Mouse (Mus musculus) left cerebral cortex, adult 2 months (tissue): ENCODE measurements around the gene Snrpd2. TPM values are rescaled to one million over a fixed set of nuclear protein-coding genes. Genes with fewer than 3 reads are reported as not detected.

Experiments used
- DNase-seq, 2 experiments: peaks; one replicate each; pipeline ENCODE4 v3.0.0; 2021 to 2022; ENCODE audit warnings: low spot score in 2 of 2, mixed read lengths in 1 of 2; ENCODE audit errors: extremely low spot score in 1 of 2
- H3K27ac ChIP-seq: fragments of 200-600 bp; 2 replicates; pipeline ENCODE4 v1.8.1; 2022
- H3K4me3 ChIP-seq: fragments of 200-600 bp; 2 replicates; pipeline ENCODE4 v1.8.1; 2022
- CTCF ChIP-seq: fragments of 200-600 bp; IDR thresholded peaks from 2 replicates; pipeline ENCODE4 v1.8.1; 2022; ENCODE audit warnings: antibody characterized with exemption, mild to moderate bottlenecking, moderate library complexity
- intact Hi-C: fragments of 180-260 bp; cut with DNase I; formaldehyde crosslinking; loops from one replicate; pipeline ENCODE4 v1.15.1; 2025
- microRNA-seq, 2 experiments: library from miRNA; unstranded; fragments of <30 nt; microRNA quantifications; one replicate each; pipeline ENCODE4 v1.2.0; 2021
- total RNA-seq, 2 experiments: library from RNA; stranded (reverse); gene quantifications; 2 replicates each; pipeline ENCODE4 v1.2.3; 2021

Gene Snrpd2
- total RNA-seq, 2 experiments from 2014 or later, result 69.8 to 73.3 TPM

- no peak for TF ChIP-seq CTCF
- intact Hi-C loops, result no loop called here
- H3K27ac ChIP-seq, result peak overlapping the region; percentile 71
- no peak overlapping the region for H3K4me3 ChIP-seq
- no peak for DNase-seq
These were observed 35.2 kb downstream of the Snrpd2 start for GRCm38 (mm10) chr7:19184758-19185157.

GRCm38 (mm10) chr7:19194676-19195075, 45.2 kb downstream of the Snrpd2 start:
- H3K4me3 ChIP-seq, result no peak overlapping the region
- no peak overlapping the region for H3K27ac ChIP-seq
- TF ChIP-seq CTCF, result peak; percentile 44
- no peak for DNase-seq
- intact Hi-C loops, result no loop called here

- peak; percentile 75 for TF ChIP-seq CTCF
- no peak for DNase-seq
- intact Hi-C loops, result loop anchor here (2.0 kb wide), 1 partner anchor 18 kb away; no protein-coding TSS in a partner anchor
These were observed 47.2 kb downstream of the Snrpd2 start for GRCm38 (mm10) chr7:19196676-19197075.

GRCm38 (mm10) chr7:19197985-19198384, 48.5 kb downstream of the Snrpd2 start:
- H3K27ac ChIP-seq, result no peak overlapping the region
- no peak for DNase-seq
- TF ChIP-seq CTCF, result peak; percentile 65
- intact Hi-C loops, result loop anchor here (2.0 kb wide), 1 partner anchor 19 kb away; no protein-coding TSS in a partner anchor
- no peak overlapping the region for H3K4me3 ChIP-seq

More at GRCm38 (mm10) chr7:19196676-19197075, 47.2 kb downstream of the Snrpd2 start:
- Histone ChIP-seq H3K4me3 (no peak overlapping the region), H3K27ac (no peak overlapping the region)

GRCm38 (mm10) chr7:19201660-19202059, 52.1 kb downstream of the Snrpd2 start:
- Histone ChIP-seq H3K27ac (no peak overlapping the region), H3K4me3 (no peak overlapping the region)
- TF ChIP-seq CTCF, result no peak
- DNase-seq, result no peak
- intact Hi-C loops, result no loop called here

- Histone ChIP-seq H3K4me3 (no peak overlapping the region), H3K27ac (no peak overlapping the region)
- DNase-seq, result no peak
- no peak for TF ChIP-seq CTCF
- intact Hi-C loops, result no loop called here
These were observed 52.7 kb downstream of the Snrpd2 start for GRCm38 (mm10) chr7:19202065-19202850.

Small RNAs within 50 kb of the gene (microRNA-seq; reads per million reads assigned to microRNA genes)
- 12,883 to 14,318 reads per million in 2 experiments for gene Mir330

Other genes with a start within 250 kb of the Snrpd2 start
- 10 to 100 TPM; 10.5 to 11.0 TPM for gene Ccdc61, start 239.3 kb upstream of the Snrpd2 start, total RNA-seq
- gene Nova2, start 223.8 kb upstream of the Snrpd2 start, total RNA-seq, result 10 to 100 TPM; 79.9 to 86.4 TPM
- under 1 TPM; 0.51 to 0.86 TPM for gene Nanos2, start 162.3 kb upstream of the Snrpd2 start, total RNA-seq
- 10 to 100 TPM; 50.6 to 61.2 TPM for gene Mypop, start 158.5 kb upstream of the Snrpd2 start, total RNA-seq
- 10 to 100 TPM; 47.7 to 49.2 TPM for gene Irf2bp1, start 145.7 kb upstream of the Snrpd2 start, total RNA-seq
- gene Foxa3, start 126.2 kb upstream of the Snrpd2 start, total RNA-seq, result not detected
- gene Sympk, start 125.3 kb upstream of the Snrpd2 start, total RNA-seq, result 100 to 1,000 TPM; 126 to 133 TPM
- gene Rsph6a, start 95.0 kb upstream of the Snrpd2 start, total RNA-seq, result under 1 TPM; 0.27 to 0.30 TPM
- gene Dmwd, start 73.5 kb upstream of the Snrpd2 start, total RNA-seq, result 100 to 1,000 TPM; 141 to 143 TPM
- gene Dmpk, start 65.9 kb upstream of the Snrpd2 start, total RNA-seq, result 10 to 100 TPM; 35.2 to 50.4 TPM
- gene Six5, start 55.1 kb upstream of the Snrpd2 start, total RNA-seq, result 1 to 10 TPM; 1.9 to 2.0 TPM
- under 1 TPM; 0.21 to 0.27 TPM for gene Gm4969, start 31.4 kb upstream of the Snrpd2 start, total RNA-seq
- 10 to 100 TPM; 13.4 to 14.3 TPM for gene Fbxo46, start 29.9 kb upstream of the Snrpd2 start, total RNA-seq
- 10 to 100 TPM; 14.8 to 16.3 TPM for gene Qpctl, start 431 bp upstream of the Snrpd2 start, total RNA-seq
- gene Gipr, start 16.4 kb downstream of the Snrpd2 start, total RNA-seq, result 1 to 10 TPM; 1.8 to 1.9 TPM
- 100 to 1,000 TPM; 131 to 138 TPM for gene Eml2, start 26.7 kb downstream of the Snrpd2 start, total RNA-seq
- gene Gpr4, start 62.8 kb downstream of the Snrpd2 start, total RNA-seq, result 1 to 10 TPM; 2.4 to 3.8 TPM
- gene Opa3, start 78.6 kb downstream of the Snrpd2 start, total RNA-seq, result 10 to 100 TPM; 42.7 to 46.8 TPM
- 10 to 100 TPM; 13.2 to 14.6 TPM for gene Vasp, start 122.1 kb downstream of the Snrpd2 start, total RNA-seq
- not detected for gene Ppm1n, start 130.3 kb downstream of the Snrpd2 start, total RNA-seq
- gene Rtn2, start 132.9 kb downstream of the Snrpd2 start, total RNA-seq, result 100 to 1,000 TPM; 110 to 122 TPM
- 10 to 100 TPM; 27.0 to 59.5 TPM for gene Fosb, start 160.3 kb downstream of the Snrpd2 start, total RNA-seq
- gene Ercc1, start 195.1 kb downstream of the Snrpd2 start, total RNA-seq, result 10 to 100 TPM; 48.9 to 51.8 TPM
- gene Cd3eap, start 209.8 kb downstream of the Snrpd2 start, total RNA-seq, result 10 to 100 TPM; 17.0 to 17.8 TPM
- gene Ppp1r13l, start 210.0 kb downstream of the Snrpd2 start, total RNA-seq, result 1 to 10 TPM; 7.7 to 7.8 TPM
- gene Ercc2, start 232.3 kb downstream of the Snrpd2 start, total RNA-seq, result 10 to 100 TPM; 37.2 TPM